Mouse (Mus musculus): ENCODE measurements at regions not wholly inside any gene's neighbourhood (a gene's known extent, or its start where the extent isn't known, plus 50 kb on each side); places are given as distances from the start of the nearest gene placed in this dataset.

DNA sequence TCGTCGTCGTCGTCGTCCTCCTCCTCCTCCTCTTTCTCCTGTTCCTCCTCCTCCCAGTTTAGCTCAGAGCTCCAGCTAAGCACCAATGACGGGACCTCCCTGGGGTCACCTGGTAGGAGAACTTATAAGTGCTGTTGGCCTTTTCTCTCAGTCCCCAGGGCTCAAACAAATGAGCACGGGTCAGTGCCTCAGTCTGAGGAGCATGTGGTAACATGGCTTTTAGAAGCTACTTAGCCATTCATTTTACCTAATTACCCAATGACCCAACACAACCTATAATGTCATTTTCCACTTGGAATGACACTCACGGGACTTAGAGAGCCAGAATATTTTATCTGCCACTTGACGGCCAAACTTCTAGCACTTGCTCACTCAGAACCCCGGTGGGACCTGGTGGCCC is 173.5 kb downstream of the 9530068E07Rik start:
- TF ChIP-seq POLR2A (IDR thresholded peaks at IDR 0.05; ENCODE audit: low read depth, low read length) (no peak), CTCF (IDR thresholded peaks at IDR 0.05; ENCODE audit: extremely low read depth, insufficient read length, insufficient replicate concordance, low read depth, low read length) (no peak)

Data from small intestine, adult 2 months (tissue).